Mouse (Mus musculus) Patski (cell line): ENCODE measurements around the gene Uck2. TPM values are rescaled to one million over a fixed set of nuclear protein-coding genes. Genes with fewer than 3 reads are reported as not detected.
A peak's percentile ranks its signal among the peaks of the same experiment; 100 is the strongest.

ENCODE experiments used
- ATAC-seq: fragments of 100-300 bp; one replicate; pipeline ENCODE4 v1.8.0; 2021
- CTCF ChIA-PET: fragments of 350-600 bp; sonication (Branson Sonifier 250); formaldehyde crosslinking; loops from one replicate; lab custom pipeline; 2022; ENCODE audit warnings: inconsistent platforms; lab: Charles Lee
- POLR2A ChIA-PET: fragments of 350-600 bp; sonication (Branson Sonifier 250); formaldehyde crosslinking; loops from one replicate; lab custom pipeline; 2022; ENCODE audit warnings: antibody characterized with exemption, inconsistent platforms; lab: Charles Lee
- DNase-seq: peaks from one replicate; pipeline ENCODE4 v3.0.0-alpha.2; 2011; ENCODE audit warnings: low read depth, low spot score
- H3K27me3 ChIP-seq: fragments of 371-371 bp; one replicate; pipeline ENCODE4 v1.5.1; 2021
- CTCF ChIP-seq: fragments of 100-300 bp; IDR thresholded peaks from one replicate; pipeline ENCODE4 v1.5.1; 2021
- in situ Hi-C: fragments of 300-500 bp; cut with MboI; formaldehyde crosslinking; loops from 3 replicates; pipeline ENCODE4 v1.11.1; 2018; ENCODE audit warnings: low pct_unique_long_range_greater_than_20kb, mixed read lengths
- polyA plus RNA-seq: library from polyadenylated mRNA; unstranded; gene quantifications from one replicate; pipeline ENCODE4 v1.2.3, GENCODE M21; 2021

Gene Uck2
- polyA plus RNA-seq, 1 experiment from 2014 or later = 66.4 TPM

DNA sequence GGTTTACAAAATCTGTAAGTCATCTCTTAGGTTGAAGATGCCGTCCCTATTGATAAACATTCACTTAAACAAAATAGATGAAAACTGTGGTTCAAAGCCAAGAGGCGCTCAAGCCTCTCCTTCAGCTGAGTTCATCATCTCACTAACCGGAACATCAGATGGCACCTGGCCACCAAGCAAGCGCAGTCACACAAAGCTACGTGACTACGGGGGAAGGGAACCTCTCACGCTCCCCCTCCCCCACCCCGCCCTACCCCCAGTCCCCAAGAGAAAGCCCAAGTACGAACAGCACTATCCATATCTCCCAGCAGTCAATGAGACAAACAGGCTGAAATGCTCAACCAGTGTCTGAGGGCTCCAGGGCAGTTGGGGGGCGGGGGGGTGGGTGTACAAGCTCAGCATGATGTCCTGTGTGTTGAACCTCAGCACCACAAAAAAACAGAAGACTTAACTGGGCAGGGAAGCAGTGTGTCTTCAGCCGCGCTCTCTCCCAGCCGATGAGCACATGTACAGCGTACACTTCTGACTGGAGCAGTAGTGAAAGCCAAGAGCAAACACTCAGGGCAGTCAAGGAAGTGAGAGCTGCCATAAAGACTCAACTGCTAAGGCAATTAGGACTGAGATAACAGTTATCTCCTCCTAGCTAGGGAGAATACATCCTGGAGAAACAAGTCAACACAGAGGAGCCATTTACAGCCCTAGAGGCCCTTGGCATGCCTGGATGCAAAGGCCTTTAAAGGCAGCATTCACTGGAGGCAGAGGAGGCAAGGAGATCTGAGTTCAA, 11.5 kb downstream of the Uck2 start:
- no peaks in the 10 kb centered on the region for H3K27me3 ChIP-seq
- ATAC-seq = no peak
- in situ Hi-C loops = loop anchor here (5.0 to 25.0 kb wide), 2 partner anchors 41 to 1811 kb away; partner anchors contain the start of genes Dcaf6 and Mpc2
- no peak for TF ChIP-seq CTCF
- CTCF ChIA-PET = interaction anchor here (1.2 kb wide), 1 partner anchor 53 kb away, joined by 3 read pairs; no protein-coding TSS in a partner anchor
- POLR2A ChIA-PET = no interaction called here
- DNase-seq = no peak

GRCm38 (mm10) chr1:167271841-167272240, 13.3 kb downstream of the Uck2 start:
- in situ Hi-C loops = loop anchor here (5.0 to 25.0 kb wide), 2 partner anchors 40 to 1810 kb away; partner anchors contain the start of genes Dcaf6 and Mpc2
- TF ChIP-seq CTCF = no peak
- no peak for DNase-seq
- POLR2A ChIA-PET = no interaction called here
- no peak for ATAC-seq
- no peaks in the 10 kb centered on the region for H3K27me3 ChIP-seq
- CTCF ChIA-PET = interaction anchor here (1.2 kb wide), 1 partner anchor 51 kb away, joined by 3 read pairs; no protein-coding TSS in a partner anchor

DNA sequence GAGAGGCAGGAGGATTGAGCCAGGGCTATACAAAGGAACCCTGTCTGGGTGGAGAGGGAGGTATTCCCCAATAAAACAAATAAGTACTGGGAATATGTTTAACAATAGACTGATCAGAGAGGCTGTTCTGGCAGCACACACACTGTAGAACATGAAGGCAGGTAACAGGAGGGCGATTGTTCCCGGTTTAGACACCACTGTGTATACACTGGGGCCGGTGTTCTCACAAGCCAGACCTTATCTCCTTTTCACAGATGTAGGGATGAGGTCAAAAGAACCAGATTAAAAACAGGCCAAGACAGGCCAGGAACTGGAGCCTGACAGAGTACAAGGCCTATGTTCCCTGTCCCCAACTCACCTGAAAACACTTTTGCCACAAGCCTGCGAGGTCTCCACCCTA, 13.8 kb downstream of the Uck2 start:
- ATAC-seq (no peak), DNase-seq (no peak)
- CTCF ChIA-PET = interaction anchor here (2.0 kb wide), 1 partner anchor 34 kb away, joined by 4 read pairs; no protein-coding TSS in a partner anchor
- H3K27me3 ChIP-seq = no peaks in the 10 kb centered on the region
- TF ChIP-seq CTCF = no peak
- POLR2A ChIA-PET = no interaction called here
- in situ Hi-C loops = loop anchor here (5.0 to 25.0 kb wide), 2 partner anchors 39 to 1809 kb away; partner anchors contain the start of genes Dcaf6 and Mpc2

DNA sequence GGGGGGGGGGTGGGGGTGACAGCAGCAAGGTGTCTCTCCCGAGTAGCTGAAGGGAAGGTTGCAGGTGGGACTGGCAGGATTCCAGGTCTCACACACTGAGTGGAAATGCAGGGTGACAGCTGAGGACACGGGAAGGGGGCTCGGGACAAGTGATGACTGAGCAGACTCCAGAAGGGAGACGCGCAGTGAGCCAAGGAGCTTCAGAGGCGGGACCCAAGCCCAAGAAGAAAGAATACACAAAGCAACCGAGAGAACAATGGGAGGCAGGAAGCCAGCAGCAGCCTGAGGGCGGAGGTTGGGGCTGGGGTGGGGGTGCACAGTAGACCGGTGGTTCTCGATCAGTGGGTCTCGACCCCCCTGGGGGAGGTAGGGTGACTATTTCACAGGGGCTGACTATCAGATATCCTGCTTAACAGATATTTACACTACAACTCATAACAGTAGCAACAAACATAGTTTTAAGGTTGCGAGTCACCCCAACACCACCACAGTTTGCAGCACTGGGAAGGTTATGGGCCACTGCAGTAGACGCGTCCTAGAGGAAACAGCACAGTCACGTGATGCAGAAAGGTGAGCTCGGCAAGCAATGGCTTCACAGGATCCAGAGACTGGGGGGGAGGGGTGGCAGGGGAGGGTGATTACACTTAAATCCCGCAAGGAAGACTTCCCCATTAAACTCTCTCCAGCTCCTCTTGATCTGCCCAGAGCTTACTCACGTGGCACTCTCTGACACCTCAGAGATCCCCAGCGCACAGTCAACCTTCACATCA, 14.6 kb downstream of the Uck2 start:
- TF ChIP-seq CTCF = no peak
- ATAC-seq (peak; percentile 72), DNase-seq (no peak)
- ChIA-PET POLR2A (interaction anchor here (0.6 to 1.1 kb wide), 4 partner anchors 20 to 1284 kb away, joined by 3 to 4 read pairs (median 3); no protein-coding TSS in a partner anchor), CTCF (interaction anchor here (2.0 kb wide), 1 partner anchor 35 kb away, joined by 4 read pairs; no protein-coding TSS in a partner anchor)
- no peaks in the 10 kb centered on the region for H3K27me3 ChIP-seq
- in situ Hi-C loops = loop anchor here (5.0 to 25.0 kb wide), 2 partner anchors 38 to 1808 kb away; partner anchors contain the start of genes Dcaf6 and Mpc2

DNA sequence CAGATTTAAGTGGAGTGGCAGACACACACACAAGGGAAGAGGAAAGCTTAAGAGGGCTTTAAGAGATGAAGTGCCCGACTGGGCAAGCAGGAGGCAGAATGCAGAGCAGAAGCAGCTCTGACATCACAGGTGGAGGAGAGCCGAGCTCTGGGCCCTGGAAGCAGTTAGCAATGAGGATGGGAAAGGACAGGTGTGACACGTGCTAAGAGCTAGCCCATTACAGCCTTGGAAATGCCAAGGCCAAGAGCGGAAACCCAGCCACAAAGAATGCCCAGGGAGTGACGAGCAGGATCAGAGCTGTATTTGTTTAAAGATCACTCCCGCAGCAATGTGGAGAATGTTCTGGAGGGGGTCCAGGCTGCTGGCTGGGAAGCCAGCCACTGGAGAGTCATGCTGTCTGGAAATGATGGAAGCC, 15.3 kb downstream of the Uck2 start:
- POLR2A ChIA-PET = interaction anchor here (0.7 to 1.1 kb wide), 2 partner anchors 81 to 1283 kb away, joined by 3 to 4 read pairs; no protein-coding TSS in a partner anchor
- peak; percentile 89 for ATAC-seq
- H3K27me3 ChIP-seq = no peaks in the 10 kb centered on the region
- TF ChIP-seq CTCF = no peak
- DNase-seq = peak; percentile 90
- CTCF ChIA-PET = interaction anchor here (2.0 kb wide), 1 partner anchor 36 kb away, joined by 4 read pairs; no protein-coding TSS in a partner anchor
- in situ Hi-C loops = loop anchor here (5.0 to 25.0 kb wide), 2 partner anchors 38 to 1808 kb away; partner anchors contain the start of genes Dcaf6 and Mpc2

GRCm38 (mm10) chr1:167269350-167269811, 15.7 kb downstream of the Uck2 start:
- in situ Hi-C loops = loop anchor here (25.0 kb wide), 1 partner anchor 1807 kb away; the partner anchor contains the start of genes Dcaf6 and Mpc2
- CTCF ChIA-PET = interaction anchor here (2.0 kb wide), 1 partner anchor 36 kb away, joined by 4 read pairs; no protein-coding TSS in a partner anchor
- DNase-seq (no peak), ATAC-seq (peak; percentile 16)
- POLR2A ChIA-PET = interaction anchor here (1.1 kb wide), 1 partner anchor 82 kb away, joined by 3 read pairs; no protein-coding TSS in a partner anchor
- no peak for TF ChIP-seq CTCF
- no peaks in the 10 kb centered on the region for H3K27me3 ChIP-seq

- no peak for TF ChIP-seq CTCF
- DNase-seq = no peak
- no peak for ATAC-seq
- ChIA-PET POLR2A (no interaction called here), CTCF (no interaction called here)
- no peaks in the 10 kb centered on the region for H3K27me3 ChIP-seq
- in situ Hi-C loops = loop anchor here (25.0 kb wide), 1 partner anchor 1806 kb away; the partner anchor contains the start of genes Dcaf6 and Mpc2
Measured at GRCm38 (mm10) chr1:167268360-167269063, 16.6 kb downstream of the Uck2 start.

DNA sequence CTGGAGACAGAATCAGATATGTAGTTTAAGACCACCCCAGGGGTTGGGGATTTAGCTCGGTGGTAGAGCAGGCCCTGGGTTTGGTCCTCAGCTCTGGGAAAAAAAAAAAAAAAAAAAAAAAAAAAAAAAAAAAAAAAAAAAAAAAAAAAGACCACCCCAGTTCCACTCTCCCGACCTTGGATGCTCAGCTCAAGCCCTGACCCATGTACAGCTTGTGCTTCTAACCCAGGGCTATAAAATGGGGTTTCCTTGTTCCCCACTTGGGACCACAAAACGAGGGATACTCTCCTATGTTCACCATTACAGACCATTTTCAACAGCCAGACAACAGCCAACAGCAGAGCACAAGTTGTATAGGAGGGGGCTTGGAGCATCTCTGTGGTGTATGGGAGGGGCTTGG, 18.4 kb downstream of the Uck2 start:
- no peak for ATAC-seq
- TF ChIP-seq CTCF = no peak
- in situ Hi-C loops = loop anchor here (25.0 kb wide), 1 partner anchor 1804 kb away; the partner anchor contains the start of genes Dcaf6 and Mpc2

DNA sequence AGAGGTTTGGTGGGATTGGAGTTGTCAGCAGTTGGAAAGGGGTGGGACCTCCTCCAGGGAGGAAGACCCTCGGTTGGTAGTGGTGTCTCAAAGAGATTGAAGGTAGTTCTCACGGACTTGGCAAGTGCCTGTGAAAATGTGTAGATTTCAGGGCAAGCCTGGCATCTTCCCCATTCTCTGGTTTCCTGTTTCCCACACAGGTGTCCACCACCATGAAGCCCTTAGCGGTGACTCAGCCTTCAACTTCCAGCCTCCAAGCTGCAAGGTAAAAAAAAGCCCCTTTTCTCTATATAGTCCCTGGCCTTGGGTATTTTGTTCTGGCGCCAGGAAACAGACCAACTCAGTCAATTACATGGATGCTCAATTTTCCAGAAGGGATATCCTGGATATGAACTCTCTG, 19.8 kb downstream of the Uck2 start:
- DNase-seq = no peak
- ChIA-PET POLR2A (interaction anchor here (1.7 kb wide), 1 partner anchor 18 kb away, joined by 3 read pairs; no protein-coding TSS in a partner anchor), CTCF (no interaction called here)
- no peak for TF ChIP-seq CTCF
- H3K27me3 ChIP-seq = no peaks in the 10 kb centered on the region
- no peak for ATAC-seq
- in situ Hi-C loops = loop anchor here (25.0 kb wide), 1 partner anchor 1803 kb away; the partner anchor contains the start of genes Dcaf6 and Mpc2

More for the DNA sequence above, 18.4 kb downstream of the Uck2 start:
- ChIA-PET CTCF (no interaction called here), POLR2A (interaction anchor here (0.6 to 1.7 kb wide), 2 partner anchors 17 to 36 kb away, joined by 3 read pairs; no protein-coding TSS in a partner anchor)
- DNase-seq = no peak
- H3K27me3 ChIP-seq = no peaks in the 10 kb centered on the region
